Mouse (Mus musculus): Measurements from ENCODE around the gene Slc25a30. TPM values are rescaled to one million over a fixed set of nuclear protein-coding genes. Genes with fewer than 3 reads are reported as not detected.

Gene Slc25a30
- total and polyA plus RNA-seq, 2 experiments from 2014 or later = 6.0 to 27.2 TPM

DNA sequence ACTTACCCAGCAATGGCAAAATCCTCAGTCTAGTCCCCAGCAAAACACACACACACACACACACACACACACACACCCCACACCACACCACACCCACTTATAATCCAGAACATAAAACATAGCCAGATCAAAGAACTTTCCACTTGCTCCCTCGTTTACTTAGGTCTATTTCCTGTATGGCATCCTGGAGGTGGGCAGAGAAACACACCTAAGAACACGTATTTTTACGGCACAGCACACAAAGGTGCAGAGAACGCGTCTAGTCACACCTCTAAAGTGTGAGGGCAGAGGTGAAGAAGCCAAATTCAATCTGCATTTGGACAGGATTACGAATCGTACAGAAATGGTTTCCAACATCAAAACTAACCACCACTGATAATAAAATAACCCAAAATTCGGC lies 33.6 kb downstream of the Slc25a30 start:
- Histone ChIP-seq H3K4me2 (ENCODE audit: low read depth, low read length) (peak overlapping the region; percentile 88), H3K4me3 (ENCODE audit: low read length) (peak overlapping the region; percentile 94), H3K9me3 (ENCODE audit: low read length) (no peaks in the 10 kb centered on the region), H3K9ac (replicated peaks; ENCODE audit: low read length) (peak overlapping the region; percentile 87; the same call in 1 of the 2 replicates), H3K36me3 (ENCODE audit: insufficient read depth, low read length) (no peaks in the 10 kb centered on the region), H3K4me1 (ENCODE audit: insufficient read depth, low read length) (peaks cover 9% of the 10 kb centered on the region; the same call in 1 of the 2 replicates), H3K27ac (no peak overlapping the region), H3K27me3 (ENCODE audit: insufficient read depth, low read length) (no peaks in the 10 kb centered on the region)
- DNase-seq (ENCODE audit: low spot score) (no peak), ATAC-seq (no peak)
- WGBS = 78% methylated on average over 8 of the region's 8 CpGs
- no peak for TF ChIP-seq CTCF (IDR thresholded peaks at IDR 0.05; ENCODE audit: low read depth)

DNA sequence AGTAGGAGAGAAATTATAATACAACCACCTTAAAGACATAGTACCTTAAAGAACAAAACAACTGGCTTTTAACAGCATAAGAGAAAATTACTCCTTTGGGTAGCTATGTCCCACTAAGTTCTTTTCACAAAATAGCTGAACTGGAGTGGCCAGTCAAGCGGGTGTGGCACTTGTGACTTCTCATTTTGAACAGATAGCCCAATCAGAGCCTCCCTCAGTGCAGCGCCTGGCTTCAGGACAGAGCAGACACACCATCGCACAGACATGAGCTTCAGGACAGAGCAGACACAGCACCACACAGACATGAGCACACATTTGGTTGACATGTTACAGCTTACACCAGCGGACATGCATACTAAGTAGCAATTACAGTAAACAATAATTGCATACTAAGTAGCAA lies 35.8 kb downstream of the Slc25a30 start:
- no peak overlapping the region for H3K27ac ChIP-seq
- TF ChIP-seq CTCF (IDR thresholded peaks at IDR 0.05; ENCODE audit: low read depth) = no peak
- H3K27me3 ChIP-seq (ENCODE audit: insufficient read depth, low read length) = no peaks in the 10 kb centered on the region
- ATAC-seq = no peak
- no peak overlapping the region for H3K4me2 ChIP-seq (ENCODE audit: low read depth, low read length)
- 78% methylated on average over 4 of the region's 4 CpGs for WGBS
- no peak for DNase-seq (ENCODE audit: low spot score)
- H3K4me3 ChIP-seq (ENCODE audit: low read length) = no peak overlapping the region
- H3K9ac ChIP-seq (replicated peaks; ENCODE audit: low read length) = no peak overlapping the region
- H3K4me1 ChIP-seq (ENCODE audit: insufficient read depth, low read length) = peaks cover 9% of the 10 kb centered on the region; the same call in 1 of the 2 replicates
- H3K36me3 ChIP-seq (ENCODE audit: insufficient read depth, low read length) = peaks cover 5% of the 10 kb centered on the region; the same call in 1 of the 2 replicates
- no peaks in the 10 kb centered on the region for H3K9me3 ChIP-seq (ENCODE audit: low read length)

DNA sequence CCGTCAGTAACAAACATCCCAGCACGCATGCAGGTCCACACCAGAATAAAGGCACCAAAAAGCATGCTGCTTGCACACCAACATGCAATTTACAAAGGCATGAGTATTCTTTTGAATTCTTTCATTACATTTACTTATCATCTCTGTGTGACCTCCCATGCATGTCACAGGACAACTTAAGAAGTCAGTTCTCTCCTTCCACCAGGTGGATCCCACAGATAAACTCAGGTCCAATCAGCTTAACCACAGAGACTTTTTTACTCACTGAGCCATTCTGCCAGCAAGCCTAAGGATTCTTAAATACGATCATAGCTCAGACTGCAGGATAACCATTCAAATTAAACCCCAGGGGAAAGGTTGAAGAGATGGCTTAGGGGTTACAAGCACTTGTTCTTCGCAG lies 37.7 kb downstream of the Slc25a30 start:
- no peak for TF ChIP-seq CTCF (IDR thresholded peaks at IDR 0.05; ENCODE audit: low read depth)
- no peak for DNase-seq (ENCODE audit: low spot score)
- peaks cover 9% of the 10 kb centered on the region; the same call in 1 of the 2 replicates for H3K4me1 ChIP-seq (ENCODE audit: insufficient read depth, low read length)
- H3K27me3 ChIP-seq (ENCODE audit: insufficient read depth, low read length) = no peaks in the 10 kb centered on the region
- no peak overlapping the region for H3K27ac ChIP-seq
- H3K9me3 ChIP-seq (ENCODE audit: low read length) = no peaks in the 10 kb centered on the region
- H3K9ac ChIP-seq (replicated peaks; ENCODE audit: low read length) = no peak overlapping the region
- peaks cover 5% of the 10 kb centered on the region; the same call in 1 of the 2 replicates for H3K36me3 ChIP-seq (ENCODE audit: insufficient read depth, low read length)
- no peak overlapping the region for H3K4me3 ChIP-seq (ENCODE audit: low read length)
- no peak overlapping the region for H3K4me2 ChIP-seq (ENCODE audit: low read depth, low read length)
- no peak for ATAC-seq
- WGBS = 91% methylated on average over 4 of the region's 4 CpGs

DNA sequence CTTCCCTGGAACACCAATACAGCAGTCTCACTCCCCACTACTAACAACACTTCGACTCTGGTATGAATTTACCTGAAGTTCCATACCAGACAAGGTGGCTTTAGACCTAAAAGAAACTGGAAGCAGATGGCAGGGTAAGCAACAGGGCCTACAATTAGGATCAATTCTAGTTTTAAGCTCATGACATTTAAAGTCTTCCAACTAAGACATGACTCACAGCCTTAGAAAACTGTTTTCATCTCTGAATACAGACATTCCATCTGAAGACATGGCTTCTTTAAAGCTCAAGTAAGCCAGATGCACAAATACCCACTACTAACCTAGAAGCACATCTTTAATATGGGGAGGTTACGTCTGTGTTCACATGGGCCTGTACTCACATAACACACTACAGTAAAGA lies 38.9 kb downstream of the Slc25a30 start:
- no peak for TF ChIP-seq CTCF (IDR thresholded peaks at IDR 0.05; ENCODE audit: low read depth)
- 99% methylated on average over 2 of the region's 2 CpGs for WGBS

DNA sequence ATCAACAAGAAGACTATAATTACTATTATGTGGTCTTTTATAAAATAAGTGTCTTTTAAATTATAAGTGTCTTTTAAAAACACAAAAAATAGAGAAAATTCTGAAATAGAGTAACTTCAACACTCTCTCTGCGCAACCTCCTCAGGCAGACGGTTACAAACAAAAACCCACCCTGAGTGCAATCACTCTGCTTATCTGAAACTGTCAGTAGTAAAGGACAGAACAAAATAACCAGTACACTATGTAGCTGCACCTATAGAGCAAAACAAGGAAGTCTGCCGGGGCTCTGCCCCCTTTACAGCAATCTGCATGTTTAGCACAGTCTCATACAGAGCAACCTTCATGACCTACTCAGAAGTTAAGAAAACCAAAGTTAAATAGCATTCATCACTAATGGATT lies 44.9 kb downstream of the Slc25a30 start:
- H3K4me2 ChIP-seq (ENCODE audit: low read depth, low read length) = no peak overlapping the region
- WGBS = 95% methylated on average over 3 of the region's 3 CpGs
- H3K36me3 ChIP-seq (ENCODE audit: insufficient read depth, low read length) = peaks cover 32% of the 10 kb centered on the region; the same call in 1 of the 2 replicates
- H3K4me1 ChIP-seq (ENCODE audit: insufficient read depth, low read length) = no peaks in the 10 kb centered on the region
- H3K9ac ChIP-seq (replicated peaks; ENCODE audit: low read length) = no peak overlapping the region
- DNase-seq (ENCODE audit: low spot score) (no peak), ATAC-seq (no peak)
- H3K27me3 ChIP-seq (ENCODE audit: insufficient read depth, low read length) = no peaks in the 10 kb centered on the region
- H3K9me3 ChIP-seq (ENCODE audit: low read length) = no peaks in the 10 kb centered on the region
- no peak overlapping the region for H3K27ac ChIP-seq
- no peak overlapping the region for H3K4me3 ChIP-seq (ENCODE audit: low read length)
- no peak for TF ChIP-seq CTCF (IDR thresholded peaks at IDR 0.05; ENCODE audit: low read depth)

More for the DNA sequence above, 38.9 kb downstream of the Slc25a30 start:
- Histone ChIP-seq H3K36me3 (ENCODE audit: insufficient read depth, low read length) (peaks cover 7% of the 10 kb centered on the region; the same call in 1 of the 2 replicates), H3K4me1 (ENCODE audit: insufficient read depth, low read length) (0 out of 2 replicates have a peak, but pooled peaks cover 4% of the 10 kb centered on the region), H3K4me2 (ENCODE audit: low read depth, low read length) (no peak overlapping the region), H3K4me3 (ENCODE audit: low read length) (no peak overlapping the region), H3K9ac (replicated peaks; ENCODE audit: low read length) (no peak overlapping the region), H3K9me3 (ENCODE audit: low read length) (no peaks in the 10 kb centered on the region), H3K27ac (no peak overlapping the region), H3K27me3 (ENCODE audit: insufficient read depth, low read length) (no peaks in the 10 kb centered on the region)
- DNase-seq (ENCODE audit: low spot score) (no peak), ATAC-seq (no peak)

DNA sequence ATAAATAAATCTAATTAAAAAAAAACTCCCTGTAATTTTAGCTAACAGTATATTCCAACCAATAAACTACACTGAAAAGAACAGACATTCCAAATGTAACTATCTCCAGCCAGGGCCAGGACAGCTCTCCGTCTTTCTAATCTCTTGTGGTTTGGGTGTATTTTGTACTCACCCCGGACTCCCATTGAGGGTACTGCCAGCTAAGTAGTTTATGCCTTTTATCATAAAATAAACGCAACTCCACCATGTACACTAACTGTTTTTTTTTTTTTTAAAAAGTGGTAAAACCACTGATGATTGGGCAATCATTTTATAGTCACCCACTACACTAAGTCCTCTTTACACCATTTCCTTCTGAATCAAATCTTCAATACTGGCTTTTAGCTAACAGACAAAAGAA lies 51.2 kb downstream of the Slc25a30 start:
- no peak for DNase-seq (ENCODE audit: low spot score)
- H3K27me3 ChIP-seq (ENCODE audit: insufficient read depth, low read length) = no peaks in the 10 kb centered on the region
- no peak overlapping the region for H3K27ac ChIP-seq
- no peaks in the 10 kb centered on the region for H3K9me3 ChIP-seq (ENCODE audit: low read length)
- no peaks in the 10 kb centered on the region for H3K4me1 ChIP-seq (ENCODE audit: insufficient read depth, low read length)
- H3K9ac ChIP-seq (replicated peaks; ENCODE audit: low read length) = no peak overlapping the region
- WGBS = 97% methylated on average over 3 of the region's 3 CpGs
- ATAC-seq = no peak
- no peak for TF ChIP-seq CTCF (IDR thresholded peaks at IDR 0.05; ENCODE audit: low read depth)
- no peak overlapping the region for H3K4me3 ChIP-seq (ENCODE audit: low read length)
- no peak overlapping the region for H3K4me2 ChIP-seq (ENCODE audit: low read depth, low read length)
- peaks cover 40% of the 10 kb centered on the region for H3K36me3 ChIP-seq (ENCODE audit: insufficient read depth, low read length)

DNA sequence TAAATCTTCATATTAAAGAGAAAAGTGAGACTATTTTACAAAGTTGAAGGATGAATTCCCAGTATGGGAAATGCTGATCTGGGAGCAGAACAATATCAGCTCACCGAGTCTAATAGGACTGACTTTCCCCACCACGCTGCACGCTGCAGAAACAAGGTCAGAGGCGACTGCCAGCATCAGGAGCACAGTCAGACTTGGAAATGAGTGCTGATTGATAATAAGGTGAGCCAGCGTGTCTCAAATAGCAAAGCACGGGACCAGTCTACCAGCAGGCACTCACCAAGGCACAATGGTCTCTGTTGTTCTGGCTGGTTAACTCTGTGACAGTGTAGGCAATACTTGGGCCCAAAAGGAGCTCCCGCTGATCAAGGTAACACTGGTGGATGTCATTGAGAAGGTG lies 54.2 kb downstream of the Slc25a30 start:
- no peak overlapping the region for H3K9ac ChIP-seq (replicated peaks; ENCODE audit: low read length)
- WGBS = 86% methylated on average over 7 of the region's 7 CpGs
- no peak overlapping the region for H3K27ac ChIP-seq
- no peak for ATAC-seq
- DNase-seq (ENCODE audit: low spot score) = no peak
- H3K36me3 ChIP-seq (ENCODE audit: insufficient read depth, low read length) = peaks cover 54% of the 10 kb centered on the region
- no peak overlapping the region for H3K4me2 ChIP-seq (ENCODE audit: low read depth, low read length)
- no peaks in the 10 kb centered on the region for H3K9me3 ChIP-seq (ENCODE audit: low read length)
- no peak for TF ChIP-seq CTCF (IDR thresholded peaks at IDR 0.05; ENCODE audit: low read depth)
- H3K27me3 ChIP-seq (ENCODE audit: insufficient read depth, low read length) = no peaks in the 10 kb centered on the region
- H3K4me1 ChIP-seq (ENCODE audit: insufficient read depth, low read length) = no peaks in the 10 kb centered on the region
- no peak overlapping the region for H3K4me3 ChIP-seq (ENCODE audit: low read length)
